ENCODE assay signal across 16 mouse cellular contexts in the genomic region with DNA sequence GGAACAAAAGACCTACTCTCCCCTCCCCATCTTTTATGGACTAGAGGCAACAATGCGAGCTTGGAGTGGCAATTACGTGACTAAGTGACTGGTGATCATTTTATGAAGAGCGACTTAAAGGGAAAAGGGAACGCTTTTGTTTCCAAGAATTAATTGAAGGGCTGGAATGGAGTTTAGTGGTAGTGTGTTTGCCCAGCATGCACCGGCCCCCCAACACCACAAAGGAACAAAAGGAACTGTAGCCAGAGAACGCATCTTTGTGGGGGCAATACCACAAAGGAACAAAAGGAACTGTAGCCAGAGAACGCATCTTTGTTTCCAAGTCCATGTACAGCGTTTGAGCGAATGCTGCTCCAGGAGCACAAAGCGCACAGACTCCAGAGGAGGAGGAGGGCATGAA.
DNase-seq lines count a peak whose midpoint lies in the region; ATAC-seq and TF ChIP-seq lines count a peak whose summit lies in the region.
"Had no signal": no experiment of that assay in that cellular context is flagged by ENCODE, and none has a peak within 500 bp of the region (broad histone marks: within the 10 kb centered on the region; RNA-seq: fewer than 3 reads in every experiment).

No protein-coding gene starts in this region.

- H3K9ac ChIP-seq in hindbrain, embryonic 12.5 days: no peak overlapping the region
- no peak overlapping the region for H3K9ac ChIP-seq in hindbrain, embryonic 11.5 days (ENCODE audit: low read depth, low read length)
- H3K9ac ChIP-seq in forebrain, embryonic 15.5 days (replicated peaks): no peak overlapping the region
- H3K9ac ChIP-seq in neural tube, embryonic 13.5 days: no peak overlapping the region
- H3K9ac ChIP-seq: lung, embryonic 14.5 days; midbrain, embryonic 12.5 days had no signal

- no peak for ATAC-seq in hindbrain, embryonic 12.5 days (ENCODE audit: low FRiP score)
- no peak for ATAC-seq in hindbrain, embryonic 11.5 days (ENCODE audit: low FRiP score)
- no peak for ATAC-seq in forebrain, embryonic 15.5 days (replicated peaks)
- ATAC-seq in neural tube, embryonic 13.5 days (ENCODE audit: low read depth): no peak; the same call in 1 of the 2 replicates

- H3K27ac ChIP-seq in hindbrain, embryonic 12.5 days: peak overlapping the region; percentile 70
- H3K27ac ChIP-seq in hindbrain, embryonic 11.5 days (ENCODE audit: low read depth, low read length): no peak overlapping the region
- H3K27ac ChIP-seq in forebrain, embryonic 15.5 days (replicated peaks): 0 out of 2 replicates have a peak overlapping the region, but pooled peaks have one; percentile 17
- H3K27ac ChIP-seq in neural tube, embryonic 13.5 days (replicated peaks): peak overlapping the region; percentile 62
- no peak overlapping the region for H3K27ac ChIP-seq in gastrocnemius, adult 2 months
- H3K27ac ChIP-seq: midbrain, embryonic 12.5 days had no signal

- no peaks in the 10 kb centered on the region for H3K9me3 ChIP-seq in hindbrain, embryonic 12.5 days (replicated peaks)
- no peaks in the 10 kb centered on the region for H3K9me3 ChIP-seq in hindbrain, embryonic 11.5 days (ENCODE audit: control insufficient read depth, low read length)
- H3K9me3 ChIP-seq in forebrain, embryonic 15.5 days: no peaks in the 10 kb centered on the region
- H3K9me3 ChIP-seq in neural tube, embryonic 13.5 days: no peaks in the 10 kb centered on the region
- H3K9me3 ChIP-seq: midbrain, embryonic 12.5 days had no signal

- no peak overlapping the region for H3K4me2 ChIP-seq in hindbrain, embryonic 12.5 days (replicated peaks)
- H3K4me2 ChIP-seq in hindbrain, embryonic 11.5 days (replicated peaks; ENCODE audit: low read depth, low read length): no peak overlapping the region
- H3K4me2 ChIP-seq in forebrain, embryonic 15.5 days (replicated peaks): 0 out of 2 replicates have a peak overlapping the region, but pooled peaks have one; percentile 2
- peak overlapping the region; percentile 9 for H3K4me2 ChIP-seq in neural tube, embryonic 13.5 days
- H3K4me2 ChIP-seq: lung, embryonic 14.5 days; midbrain, embryonic 12.5 days had no signal

- no peak for TF ChIP-seq CTCF in brain, embryonic 14.5 days (IDR thresholded peaks at IDR 0.05; ENCODE audit: borderline replicate concordance, extremely low read depth, insufficient read depth, insufficient read length)
- TF ChIP-seq CTCF in gastrocnemius, adult 2 months (IDR thresholded peaks at IDR 0.05): no peak

- no peak overlapping the region for H3K4me3 ChIP-seq in hindbrain, embryonic 12.5 days
- no peak overlapping the region for H3K4me3 ChIP-seq in hindbrain, embryonic 11.5 days (ENCODE audit: low read depth, low read length)
- no peak overlapping the region for H3K4me3 ChIP-seq in forebrain, embryonic 15.5 days
- no peak overlapping the region for H3K4me3 ChIP-seq in neural tube, embryonic 13.5 days
- no peak overlapping the region for H3K4me3 ChIP-seq in gastrocnemius, adult 2 months
- H3K4me3 ChIP-seq: midbrain, embryonic 12.5 days had no signal

- H3K4me1 ChIP-seq in hindbrain, embryonic 12.5 days: peaks cover 15% of the 10 kb centered on the region
- no peaks in the 10 kb centered on the region for H3K4me1 ChIP-seq in hindbrain, embryonic 11.5 days (replicated peaks; ENCODE audit: control insufficient read depth, insufficient read depth, low read length)
- H3K4me1 ChIP-seq in forebrain, embryonic 15.5 days: peaks cover 19% of the 10 kb centered on the region
- peaks cover 30% of the 10 kb centered on the region for H3K4me1 ChIP-seq in neural tube, embryonic 13.5 days (replicated peaks)

- no peaks in the 10 kb centered on the region for H3K36me3 ChIP-seq in hindbrain, embryonic 12.5 days
- no peaks in the 10 kb centered on the region for H3K36me3 ChIP-seq in hindbrain, embryonic 11.5 days (ENCODE audit: control insufficient read depth, insufficient read depth, low read length)
- no peaks in the 10 kb centered on the region for H3K36me3 ChIP-seq in forebrain, embryonic 15.5 days
- no peaks in the 10 kb centered on the region for H3K36me3 ChIP-seq in neural tube, embryonic 13.5 days
- H3K36me3 ChIP-seq: midbrain, embryonic 12.5 days had no signal

- DNase-seq in hindbrain, embryonic 11.5 days (ENCODE audit: low spot score): no peak
- DNase-seq in brain, embryonic 14.5 days (ENCODE audit: low read depth): peak; percentile 64
- no peak for DNase-seq in gastrocnemius, adult 2 months
- no peak for DNase-seq in kidney, postnatal 4 days
- DNase-seq: adrenal gland, postnatal 25 days; B cell, adult 2 months; cerebellum, adult 2 months; kidney, adult 18-20 months; kidney, postnatal 25 days; layer of hippocampus, adult 9-11 months; lung, embryonic 14.5 days; lung, postnatal 4 days had no signal

- TF ChIP-seq POLR2A in brain, embryonic 14.5 days (IDR thresholded peaks at IDR 0.05; ENCODE audit: borderline replicate concordance, extremely low read depth, insufficient read depth, insufficient read length, poor library complexity, severe bottlenecking): no peak

- intact Hi-C loops in gastrocnemius, adult 2 months (cut with DNase I): no loop called here

- no peaks in the 10 kb centered on the region for H3K27me3 ChIP-seq in hindbrain, embryonic 12.5 days
- H3K27me3 ChIP-seq in hindbrain, embryonic 11.5 days (ENCODE audit: control insufficient read depth, insufficient read depth, low read length): no peaks in the 10 kb centered on the region
- no peaks in the 10 kb centered on the region for H3K27me3 ChIP-seq in forebrain, embryonic 15.5 days
- no peaks in the 10 kb centered on the region for H3K27me3 ChIP-seq in neural tube, embryonic 13.5 days
- H3K27me3 ChIP-seq: midbrain, embryonic 12.5 days had no signal

- 44% methylated on average over 10 of the region's 10 CpGs for WGBS in hindbrain, embryonic 12.5 days
- 45% methylated on average over 10 of the region's 10 CpGs for WGBS in hindbrain, embryonic 11.5 days
- WGBS in forebrain, embryonic 15.5 days: 15% methylated on average over 10 of the region's 10 CpGs
- 15% methylated on average over 10 of the region's 10 CpGs for WGBS in neural tube, embryonic 13.5 days

Comparison
In these comparisons a context has a peak if more than half of its experiments do, and no peak if none do; other contexts are left out.
1. H3K27ac ChIP-seq: peak in hindbrain, embryonic 12.5 days (single experiment), forebrain, embryonic 15.5 days (single experiment) and neural tube, embryonic 13.5 days (single experiment); none in hindbrain, embryonic 11.5 days (single experiment) and gastrocnemius, adult 2 months (single experiment).
2. H3K4me2 ChIP-seq: peak in forebrain, embryonic 15.5 days (single experiment) and neural tube, embryonic 13.5 days (single experiment); none in hindbrain, embryonic 12.5 days (single experiment) and hindbrain, embryonic 11.5 days (single experiment).